9 mouse cellular contexts compared by ENCODE assay signal in genomic region chr4:133449726-133450125, GRCm38 (mm10). TPM values are rescaled to one million over a fixed set of nuclear protein-coding genes. Genes with fewer than 3 reads are reported as not detected.
DNase-seq lines count a peak whose midpoint lies in the region; ATAC-seq lines count a peak whose summit lies in the region.
"Had no signal": no experiment of that assay in that cellular context is flagged by ENCODE, and none has a peak within 500 bp of the region (broad histone marks: within the 10 kb centered on the region; RNA-seq: fewer than 3 reads in every experiment).

No protein-coding gene starts in this region.

- no peak overlapping the region for H3K27ac ChIP-seq in embryonic facial prominence, embryonic 10.5 days (replicated peaks)
- no peak overlapping the region for H3K27ac ChIP-seq in kidney, embryonic 16.5 days (ENCODE audit: low read length)
- peak overlapping the region; percentile 62; the same call in 1 of the 2 replicates for H3K27ac ChIP-seq in stomach, embryonic 14.5 days (ENCODE audit: low read length)

- peaks cover 11% of the 10 kb centered on the region for H3K4me1 ChIP-seq in embryonic facial prominence, embryonic 10.5 days
- H3K4me1 ChIP-seq in kidney, embryonic 16.5 days (ENCODE audit: insufficient read depth, low read length): 0 out of 2 replicates have a peak, but pooled peaks cover 9% of the 10 kb centered on the region
- H3K4me1 ChIP-seq in stomach, embryonic 14.5 days (ENCODE audit: control insufficient read depth, insufficient read depth, low read length): peaks cover 6% of the 10 kb centered on the region; the same call in 1 of the 2 replicates

- H3K27me3 ChIP-seq in embryonic facial prominence, embryonic 10.5 days (replicated peaks; ENCODE audit: low read depth, poor library complexity, severe bottlenecking): no peaks in the 10 kb centered on the region
- H3K27me3 ChIP-seq in kidney, embryonic 16.5 days (ENCODE audit: insufficient read depth, low read length): no peaks in the 10 kb centered on the region
- no peaks in the 10 kb centered on the region for H3K27me3 ChIP-seq in stomach, embryonic 14.5 days (ENCODE audit: control insufficient read depth, insufficient read depth, low read length)

- H3K4me3 ChIP-seq in embryonic facial prominence, embryonic 10.5 days: no peak overlapping the region
- H3K4me3 ChIP-seq in kidney, embryonic 16.5 days (ENCODE audit: low read length): no peak overlapping the region
- H3K4me3 ChIP-seq in stomach, embryonic 14.5 days (ENCODE audit: low read depth, low read length): no peak overlapping the region
- H3K4me3 ChIP-seq: myocyte had no signal

- 0 out of 2 replicates have a peak overlapping the region, but pooled peaks have one; percentile 10 for H3K4me2 ChIP-seq in kidney, embryonic 16.5 days (replicated peaks; ENCODE audit: low read depth, low read length)
- no peak overlapping the region for H3K4me2 ChIP-seq in stomach, embryonic 14.5 days (replicated peaks; ENCODE audit: low read depth, low read length)

- peak; percentile 30 for DNase-seq in cerebellum, adult 11 months
- DNase-seq in right cerebral cortex, adult 18-20 months: peak; percentile 29
- DNase-seq in right cerebral cortex, postnatal 25 days: no peak
- DNase-seq in embryonic facial prominence, embryonic 10.5 days (ENCODE audit: low spot score): peak; percentile 83

- no peak for ATAC-seq in cerebellum, adult (ENCODE audit: insufficient number of reproducible peaks, low FRiP score, low TSS enrichment)
- no peak for ATAC-seq in kidney, embryonic 16.5 days (ENCODE audit: low FRiP score, low TSS enrichment)
- 0 out of 2 replicates have a peak, but pooled peaks have one; percentile 46 for ATAC-seq in megakaryocyte-erythroid progenitor cell, adult 5-6 weeks (replicated peaks; ENCODE audit: low FRiP score, low TSS enrichment, poor library complexity, severe bottlenecking)
- ATAC-seq in stomach, embryonic 14.5 days (ENCODE audit: insufficient number of reproducible peaks, insufficient read depth, low FRiP score, low read depth): no peak

- WGBS in embryonic facial prominence, embryonic 10.5 days: 20% methylated on average over 13 of the region's 13 CpGs
- WGBS in kidney, embryonic 16.5 days: 14% methylated on average over 13 of the region's 13 CpGs
- WGBS in stomach, embryonic 14.5 days: 17% methylated on average over 13 of the region's 13 CpGs

- H3K36me3 ChIP-seq in embryonic facial prominence, embryonic 10.5 days (replicated peaks): no peaks in the 10 kb centered on the region
- H3K36me3 ChIP-seq in kidney, embryonic 16.5 days (ENCODE audit: insufficient read depth, low read length): no peaks in the 10 kb centered on the region
- H3K36me3 ChIP-seq in stomach, embryonic 14.5 days (ENCODE audit: control insufficient read depth, insufficient read depth, low read length): no peaks in the 10 kb centered on the region

- H3K9me3 ChIP-seq in embryonic facial prominence, embryonic 10.5 days: no peaks in the 10 kb centered on the region
- H3K9me3 ChIP-seq in kidney, embryonic 16.5 days (ENCODE audit: low read length): no peaks in the 10 kb centered on the region
- no peaks in the 10 kb centered on the region for H3K9me3 ChIP-seq in stomach, embryonic 14.5 days (ENCODE audit: control insufficient read depth, low read depth, low read length)

- no peak overlapping the region for H3K9ac ChIP-seq in kidney, embryonic 16.5 days (replicated peaks; ENCODE audit: low read length)
- H3K9ac ChIP-seq in stomach, embryonic 14.5 days (replicated peaks; ENCODE audit: low read depth, low read length): no peak overlapping the region

RNA-seq across cellular contexts. Expression of gene Tent5b, which starts 30.2 kb away (rescaled TPM):
- polyA plus RNA-seq in embryonic facial prominence, embryonic 10.5 days (2016; fragmentation: Nextera tagmentation; extraction: Ambion mirVana): 1.0 and 1.2 TPM in 2 replicates
- polyA plus RNA-seq in kidney, embryonic 16.5 days (2015; fragmentation: Nextera tagmentation; extraction: Ambion mirVana): 1.6 TPM in 2 replicates
- total RNA-seq in megakaryocyte-erythroid progenitor cell, adult 5-6 weeks (2014; fragmentation: Nextera tagmentation): not detected in 2 replicates
- 0.28 TPM in 1 of 2 replicates, not detected in the other for total RNA-seq in megakaryocyte-erythroid progenitor cell, adult 5-6 weeks (2017)
- polyA plus RNA-seq in stomach, embryonic 14.5 days (2014; fragmentation: Nextera tagmentation; extraction: Ambion mirVana): 0.39 and 0.45 TPM in 2 replicates

RNA-seq across cellular contexts. Expression of gene Trnp1, which starts 48.6 kb away (rescaled TPM):
- polyA plus RNA-seq in embryonic facial prominence, embryonic 10.5 days (2016; fragmentation: Nextera tagmentation; extraction: Ambion mirVana): 0.57 and 1.1 TPM in 2 replicates
- polyA plus RNA-seq in kidney, embryonic 16.5 days (2015; fragmentation: Nextera tagmentation; extraction: Ambion mirVana): 0.41 and 0.75 TPM in 2 replicates
- not detected in 2 replicates for total RNA-seq in megakaryocyte-erythroid progenitor cell, adult 5-6 weeks (2014; fragmentation: Nextera tagmentation)
- total RNA-seq in megakaryocyte-erythroid progenitor cell, adult 5-6 weeks (2017): 3.9 TPM in 1 of 2 replicates, not detected in the other
- polyA plus RNA-seq in stomach, embryonic 14.5 days (2014; fragmentation: Nextera tagmentation; extraction: Ambion mirVana): 2.5 and 3.6 TPM in 2 replicates
